Mouse (Mus musculus) kidney, embryonic 15.5 days (tissue): ENCODE measurements at regions not wholly inside any gene's neighbourhood (a gene's known extent, or its start where the extent isn't known, plus 50 kb on each side); places are given as distances from the start of the nearest gene placed in this dataset.

Source experiments
- ATAC-seq: fragments of 200-750 bp; cut with Nextera tagmentation; replicated peaks from 2 replicates; pipeline ENCODE4 v1.8.0; 2017; ENCODE audit warnings: moderate TSS enrichment; ENCODE audit not compliant: low FRiP score
- H3K27ac ChIP-seq: fragments of 300-500 bp; sonication (generic); 2 replicates; pipeline ENCODE4 v1.5.1; 2015; ENCODE audit warnings: mild to moderate bottlenecking, inconsistent platforms
- H3K27me3 ChIP-seq: fragments of 300-500 bp; sonication (generic); 2 replicates; pipeline ENCODE4 v1.6.1; 2015; ENCODE audit warnings: inconsistent platforms
- H3K36me3 ChIP-seq: fragments of 300-500 bp; sonication (generic); 2 replicates; pipeline ENCODE4 v1.6.1; 2015; ENCODE audit warnings: inconsistent platforms
- H3K4me1 ChIP-seq: fragments of 300-500 bp; sonication (generic); 2 replicates; pipeline ENCODE4 v1.6.1; 2015; ENCODE audit warnings: inconsistent platforms
- H3K4me2 ChIP-seq: fragments of 300-500 bp; sonication (generic); 2 replicates; pipeline ENCODE4 v1.6.1; 2015; ENCODE audit warnings: moderate library complexity, mild to moderate bottlenecking, inconsistent platforms
- H3K4me3 ChIP-seq: fragments of 300-500 bp; sonication (generic); replicated peaks from 2 replicates; pipeline ENCODE4 v1.5.1; 2015; ENCODE audit warnings: mild to moderate bottlenecking, inconsistent platforms
- H3K9ac ChIP-seq: fragments of 300-500 bp; sonication (generic); 2 replicates; pipeline ENCODE4 v1.6.1; 2015; ENCODE audit warnings: mild to moderate bottlenecking, inconsistent platforms
- H3K9me3 ChIP-seq: fragments of 300-500 bp; sonication (generic); replicated peaks from 2 replicates; pipeline ENCODE4 v1.6.1; 2016; ENCODE audit warnings: inconsistent platforms
- WGBS: fragments of 180-500 bp; shearing (Covaris S2); methylation state at CpG from one replicate; pipeline ENCODE4 v1.1.7; 2015; ENCODE audit warnings: mixed read lengths; 5-methylcytosine and 5-hydroxymethylcytosine counted together

GRCm38 (mm10) chr11:113014186-113015010, 232.4 kb downstream of the Sox9 start:
- 27% methylated on average over 10 of the region's 10 CpGs for WGBS
- Histone ChIP-seq H3K4me1 (peaks cover 36% of the 10 kb centered on the region), H3K9me3 (no peaks in the 10 kb centered on the region), H3K27me3 (no peaks in the 10 kb centered on the region), H3K4me2 (no peak overlapping the region), H3K27ac (no peak overlapping the region), H3K36me3 (no peaks in the 10 kb centered on the region), H3K4me3 (no peak overlapping the region), H3K9ac (no peak overlapping the region)
- no peak for ATAC-seq

- H3K27ac ChIP-seq, result no peak overlapping the region
- WGBS, result 54% methylated on average over 13 of the region's 13 CpGs
- H3K4me2 ChIP-seq, result no peak overlapping the region
- peaks cover 36% of the 10 kb centered on the region for H3K4me1 ChIP-seq
- ATAC-seq, result no peak
- no peaks in the 10 kb centered on the region for H3K27me3 ChIP-seq
- H3K9me3 ChIP-seq, result no peaks in the 10 kb centered on the region
- no peaks in the 10 kb centered on the region for H3K36me3 ChIP-seq
- no peak overlapping the region for H3K9ac ChIP-seq
- no peak overlapping the region for H3K4me3 ChIP-seq
Observed at GRCm38 (mm10) chr11:113015686-113016304, 233.8 kb downstream of the Sox9 start.

GRCm38 (mm10) chr11:113016801-113017715, 235.0 kb downstream of the Sox9 start:
- Histone ChIP-seq H3K9me3 (no peaks in the 10 kb centered on the region), H3K27me3 (no peaks in the 10 kb centered on the region), H3K27ac (no peak overlapping the region), H3K36me3 (no peaks in the 10 kb centered on the region), H3K4me3 (no peak overlapping the region), H3K4me1 (peaks cover 46% of the 10 kb centered on the region), H3K9ac (no peak overlapping the region), H3K4me2 (no peak overlapping the region)
- peak; percentile 16; the same call in 1 of the 2 replicates for ATAC-seq
- 72% methylated on average over 7 of the region's 7 CpGs for WGBS

GRCm38 (mm10) chr11:113021533-113021932, 239.5 kb downstream of the Sox9 start:
- peak; percentile 37; the same call in 1 of the 2 replicates for ATAC-seq
- no peak overlapping the region for H3K27ac ChIP-seq
- H3K4me1 ChIP-seq, result peaks cover 28% of the 10 kb centered on the region
- 39% methylated on average over 4 of the region's 4 CpGs for WGBS
- no peak overlapping the region for H3K4me2 ChIP-seq
- H3K9me3 ChIP-seq, result 0 out of 2 replicates have a peak, but pooled peaks cover 5% of the 10 kb centered on the region
- H3K4me3 ChIP-seq, result no peak overlapping the region
- no peaks in the 10 kb centered on the region for H3K27me3 ChIP-seq
- no peak overlapping the region for H3K9ac ChIP-seq
- H3K36me3 ChIP-seq, result no peaks in the 10 kb centered on the region

- peaks cover 28% of the 10 kb centered on the region for H3K4me1 ChIP-seq
- 0 out of 2 replicates have a peak, but pooled peaks cover 5% of the 10 kb centered on the region for H3K9me3 ChIP-seq
- H3K36me3 ChIP-seq, result no peaks in the 10 kb centered on the region
- no peak overlapping the region for H3K9ac ChIP-seq
- H3K27ac ChIP-seq, result no peak overlapping the region
- no peak overlapping the region for H3K4me2 ChIP-seq
- H3K27me3 ChIP-seq, result no peaks in the 10 kb centered on the region
- no peak for ATAC-seq
- no peak overlapping the region for H3K4me3 ChIP-seq
- WGBS, result 40% methylated on average over 6 of the region's 6 CpGs
Observed at GRCm38 (mm10) chr11:113026994-113027393, 245.0 kb downstream of the Sox9 start.

GRCm38 (mm10) chr11:113028235-113028919, 246.4 kb downstream of the Sox9 start:
- WGBS, result 70% methylated on average over 8 of the region's 8 CpGs

GRCm38 (mm10) chr11:113031405-113031804, 249.4 kb downstream of the Sox9 start:
- Histone ChIP-seq H3K9me3 (no peaks in the 10 kb centered on the region), H3K4me2 (no peak overlapping the region), H3K4me1 (peaks cover 22% of the 10 kb centered on the region), H3K27ac (no peak overlapping the region), H3K9ac (no peak overlapping the region), H3K36me3 (no peaks in the 10 kb centered on the region), H3K27me3 (no peaks in the 10 kb centered on the region), H3K4me3 (no peak overlapping the region)
- peak; percentile 86 for ATAC-seq
- 42% methylated on average over 8 of the region's 8 CpGs for WGBS

More at GRCm38 (mm10) chr11:113028235-113028919, 246.4 kb downstream of the Sox9 start:
- Histone ChIP-seq H3K4me2 (no peak overlapping the region), H3K4me1 (peaks cover 28% of the 10 kb centered on the region), H3K4me3 (no peak overlapping the region), H3K9ac (no peak overlapping the region), H3K36me3 (no peaks in the 10 kb centered on the region), H3K27me3 (no peaks in the 10 kb centered on the region), H3K9me3 (no peaks in the 10 kb centered on the region), H3K27ac (no peak overlapping the region)
- no peak for ATAC-seq

- no peak overlapping the region for H3K4me3 ChIP-seq
- no peak overlapping the region for H3K27ac ChIP-seq
- H3K27me3 ChIP-seq, result no peaks in the 10 kb centered on the region
- no peak for ATAC-seq
- peaks cover 13% of the 10 kb centered on the region for H3K4me1 ChIP-seq
- no peaks in the 10 kb centered on the region for H3K36me3 ChIP-seq
- 86% methylated on average over 8 of the region's 8 CpGs for WGBS
- H3K9me3 ChIP-seq, result no peaks in the 10 kb centered on the region
- H3K9ac ChIP-seq, result no peak overlapping the region
- no peak overlapping the region for H3K4me2 ChIP-seq
Observed at GRCm38 (mm10) chr11:113032487-113033228, 250.6 kb downstream of the Sox9 start.

- Histone ChIP-seq H3K4me1 (peaks cover 7% of the 10 kb centered on the region), H3K4me3 (no peak overlapping the region), H3K9ac (no peak overlapping the region), H3K27ac (no peak overlapping the region), H3K27me3 (no peaks in the 10 kb centered on the region), H3K9me3 (no peaks in the 10 kb centered on the region), H3K4me2 (no peak overlapping the region), H3K36me3 (no peaks in the 10 kb centered on the region)
- no peak for ATAC-seq
- 91% methylated on average over 13 of the region's 13 CpGs for WGBS
Observed at GRCm38 (mm10) chr11:113034911-113035310, 252.9 kb downstream of the Sox9 start.

- no peak overlapping the region for H3K4me2 ChIP-seq
- no peak overlapping the region for H3K9ac ChIP-seq
- 85% methylated on average over 4 of the region's 4 CpGs for WGBS
- H3K27me3 ChIP-seq, result no peaks in the 10 kb centered on the region
- no peak overlapping the region for H3K27ac ChIP-seq
- H3K4me1 ChIP-seq, result no peaks in the 10 kb centered on the region; the same call in 1 of the 2 replicates
- no peak overlapping the region for H3K4me3 ChIP-seq
- ATAC-seq, result no peak
- H3K9me3 ChIP-seq, result no peaks in the 10 kb centered on the region
- no peaks in the 10 kb centered on the region for H3K36me3 ChIP-seq
Observed at GRCm38 (mm10) chr11:113037736-113038135, 255.7 kb downstream of the Sox9 start.

GRCm38 (mm10) chr11:113042710-113043109, 260.7 kb downstream of the Sox9 start:
- 40% methylated on average over 5 of the region's 5 CpGs for WGBS
- H3K9ac ChIP-seq, result no peak overlapping the region
- H3K9me3 ChIP-seq, result no peaks in the 10 kb centered on the region
- no peaks in the 10 kb centered on the region; the same call in 1 of the 2 replicates for H3K27me3 ChIP-seq
- no peak for ATAC-seq
- H3K4me3 ChIP-seq, result no peak overlapping the region
- H3K27ac ChIP-seq, result no peak overlapping the region
- no peaks in the 10 kb centered on the region for H3K36me3 ChIP-seq
- H3K4me1 ChIP-seq, result peaks cover 36% of the 10 kb centered on the region
- H3K4me2 ChIP-seq, result no peak overlapping the region
